Mouse (Mus musculus): ENCODE measurements around the gene Lnx1. TPM values are rescaled to one million over a fixed set of nuclear protein-coding genes. Genes with fewer than 3 reads are reported as not detected.

The Lnx1 gene
- polyA plus RNA-seq, 1 experiment from 2014 or later = 0.72 TPM

- H3K27ac ChIP-seq = no peak overlapping the region
- no peaks in the 10 kb centered on the region for H3K27me3 ChIP-seq (ENCODE audit: insufficient read depth, poor library complexity, severe bottlenecking)
- no peaks in the 10 kb centered on the region for H3K4me1 ChIP-seq (replicated peaks)
- DNase-seq (ENCODE audit: low spot score) = no peak
- H3K9me3 ChIP-seq = no peaks in the 10 kb centered on the region
- WGBS = 95% methylated on average over 8 of the region's 8 CpGs
- no peak overlapping the region for H3K4me3 ChIP-seq
- H3K36me3 ChIP-seq = peaks cover 90% of the 10 kb centered on the region
Observed at GRCm38 (mm10) chr5:74549566-74549965, 153.1 kb downstream of the Lnx1 start.

GRCm38 (mm10) chr5:74545606-74546005, 157.1 kb downstream of the Lnx1 start:
- 95% methylated on average over 4 of the region's 4 CpGs for WGBS
- Histone ChIP-seq H3K4me3 (no peak overlapping the region), H3K36me3 (peaks cover 96% of the 10 kb centered on the region), H3K4me1 (replicated peaks) (no peaks in the 10 kb centered on the region), H3K27ac (no peak overlapping the region), H3K27me3 (ENCODE audit: insufficient read depth, poor library complexity, severe bottlenecking) (no peaks in the 10 kb centered on the region), H3K9me3 (no peaks in the 10 kb centered on the region)
- DNase-seq (ENCODE audit: low spot score) = no peak

Other genes starting within 250 kb of the Lnx1 start
- gene Scfd2, start 171.2 kb downstream of the Lnx1 start, polyA plus RNA-seq (2016; fragmentation: Nextera tagmentation; extraction: Ambion mirVana) = 18.1 and 19.7 TPM in 2 replicates
- gene Fip1l1, start 167.5 kb downstream of the Lnx1 start, polyA plus RNA-seq (2016; fragmentation: Nextera tagmentation; extraction: Ambion mirVana) = 84.7 and 105 TPM in 2 replicates

Data from hindbrain, embryonic 10.5 days (tissue).